Comparison of ENCODE assay signal across 8 mouse cellular contexts in genomic region chr2:122467351-122468013, GRCm38 (mm10). TPM values are rescaled to one million over a fixed set of nuclear protein-coding genes. Genes with fewer than 3 reads are reported as not detected.
DNase-seq lines count a peak whose midpoint lies in the region; ATAC-seq and TF ChIP-seq lines count a peak whose summit lies in the region.

No protein-coding gene starts in this region.

- no peak overlapping the region for H3K27ac ChIP-seq in forebrain, embryonic 16.5 days (ENCODE audit: low read length)
- no peak overlapping the region for H3K27ac ChIP-seq in liver, postnatal 0 days (ENCODE audit: low read depth)
- no peak overlapping the region for H3K27ac ChIP-seq in neural tube, embryonic 13.5 days (replicated peaks)

- peak; percentile 94 for TF ChIP-seq CTCF in liver, postnatal 0 days (IDR thresholded peaks at IDR 0.05; ENCODE audit: low read depth)

- peaks cover 7% of the 10 kb centered on the region for H3K4me1 ChIP-seq in forebrain, embryonic 16.5 days (replicated peaks; ENCODE audit: control insufficient read depth, insufficient read depth, low read length)
- peaks cover 5% of the 10 kb centered on the region for H3K4me1 ChIP-seq in liver, postnatal 0 days (ENCODE audit: insufficient read depth)
- H3K4me1 ChIP-seq in neural tube, embryonic 13.5 days (replicated peaks), result peaks cover 9% of the 10 kb centered on the region

- no peaks in the 10 kb centered on the region for H3K9me3 ChIP-seq in forebrain, embryonic 16.5 days (ENCODE audit: control insufficient read depth, low read length)
- H3K9me3 ChIP-seq in liver, postnatal 0 days (ENCODE audit: low read length), result no peaks in the 10 kb centered on the region
- H3K9me3 ChIP-seq in neural tube, embryonic 13.5 days, result no peaks in the 10 kb centered on the region

- DNase-seq in ES-CJ7 (ENCODE audit: low read depth, low spot score), result peak; percentile 92
- DNase-seq in cerebellum, adult 18-20 months, result peak; percentile 95 to 96
- peak; percentile 91 for DNase-seq in heart, postnatal 25 days (ENCODE audit: low spot score)
- peak; percentile 91 for DNase-seq in layer of hippocampus, adult 11-12 months (ENCODE audit: low spot score)
- peak; percentile 95 for DNase-seq in liver, postnatal 0 days
- peak; percentile 60 for DNase-seq in telencephalon, adult 2 months (ENCODE audit: low read depth, low spot score)

- H3K4me3 ChIP-seq in forebrain, embryonic 16.5 days (replicated peaks; ENCODE audit: low read length), result peak overlapping the region; percentile 53
- peak overlapping the region; percentile 57 for H3K4me3 ChIP-seq in liver, postnatal 0 days (ENCODE audit: low read depth, low read length)
- H3K4me3 ChIP-seq in neural tube, embryonic 13.5 days, result peak overlapping the region; percentile 62

- WGBS in forebrain, embryonic 16.5 days, result under 1% methylated on average over 46 of the region's 46 CpGs
- under 1% methylated on average over 46 of the region's 46 CpGs for WGBS in liver, postnatal 0 days (ENCODE audit: insufficient replicate concordance)
- WGBS in neural tube, embryonic 13.5 days, result 2% methylated on average over 46 of the region's 46 CpGs

- H3K9ac ChIP-seq in forebrain, embryonic 16.5 days (replicated peaks; ENCODE audit: low read depth, low read length), result peak overlapping the region; percentile 62
- peak overlapping the region; percentile 70 for H3K9ac ChIP-seq in liver, postnatal 0 days (replicated peaks)
- peak overlapping the region; percentile 69 for H3K9ac ChIP-seq in neural tube, embryonic 13.5 days

- peak; percentile 100 for ATAC-seq in forebrain, embryonic 16.5 days
- ATAC-seq in liver, postnatal 0 days, result peak; percentile 100
- peak; percentile 99 for ATAC-seq in neural tube, embryonic 13.5 days (ENCODE audit: low read depth)

- no peaks in the 10 kb centered on the region for H3K27me3 ChIP-seq in forebrain, embryonic 16.5 days (replicated peaks; ENCODE audit: control insufficient read depth, insufficient read depth, low read length)
- H3K27me3 ChIP-seq in liver, postnatal 0 days (ENCODE audit: insufficient read depth, low read length), result no peaks in the 10 kb centered on the region
- no peaks in the 10 kb centered on the region for H3K27me3 ChIP-seq in neural tube, embryonic 13.5 days

- intact Hi-C loops in heart, postnatal 25 days (cut with DNase I), result loop anchor here (2.0 to 10.0 kb wide), 4 partner anchors 89 to 275 kb away; no protein-coding TSS in a partner anchor

- H3K4me2 ChIP-seq in forebrain, embryonic 16.5 days (ENCODE audit: low read length), result peak overlapping the region; percentile 95
- peak overlapping the region; percentile 93 for H3K4me2 ChIP-seq in liver, postnatal 0 days (ENCODE audit: low read depth, low read length)
- H3K4me2 ChIP-seq in neural tube, embryonic 13.5 days, result peak overlapping the region; percentile 89

- no peak for TF ChIP-seq EP300 in liver, postnatal 0 days (IDR thresholded peaks at IDR 0.05; ENCODE audit: low read depth)

- no peaks in the 10 kb centered on the region for H3K36me3 ChIP-seq in forebrain, embryonic 16.5 days (ENCODE audit: control insufficient read depth, insufficient read depth)
- H3K36me3 ChIP-seq in liver, postnatal 0 days (replicated peaks; ENCODE audit: insufficient read depth, low read length), result no peaks in the 10 kb centered on the region
- H3K36me3 ChIP-seq in neural tube, embryonic 13.5 days, result no peaks in the 10 kb centered on the region

RNA-seq across cellular contexts. Expression of gene Gm14085, which starts 17.3 kb away (rescaled TPM):
- not detected in 2 replicates for polyA plus RNA-seq in forebrain, embryonic 16.5 days (2015; fragmentation: Nextera tagmentation; extraction: Ambion mirVana)
- under 1 TPM; 0.48 to 0.75 TPM for total RNA-seq in heart, postnatal 25 days (2021)
- 0.05 TPM in 1 of 2 replicates, not detected in the other for polyA plus RNA-seq in liver, postnatal 0 days (2015; fragmentation: Nextera tagmentation; extraction: Ambion mirVana)
- not detected in 2 replicates for polyA plus RNA-seq in neural tube, embryonic 13.5 days (2015; fragmentation: Nextera tagmentation; extraction: Ambion mirVana)

RNA-seq across cellular contexts. Expression of gene Slc28a2, which starts 41.2 kb away (rescaled TPM):
- 0.15 TPM in 1 of 2 replicates, not detected in the other for polyA plus RNA-seq in forebrain, embryonic 16.5 days (2015; fragmentation: Nextera tagmentation; extraction: Ambion mirVana)
- 10 to 100 TPM; 18.8 to 23.8 TPM for total RNA-seq in heart, postnatal 25 days (2021)
- polyA plus RNA-seq in liver, postnatal 0 days (2015; fragmentation: Nextera tagmentation; extraction: Ambion mirVana), result 1.8 TPM in 2 replicates
- 0.11 TPM in 1 of 2 replicates, not detected in the other for polyA plus RNA-seq in neural tube, embryonic 13.5 days (2015; fragmentation: Nextera tagmentation; extraction: Ambion mirVana)
